Mouse (Mus musculus): ENCODE measurements at regions not wholly inside any gene's neighbourhood (a gene's known extent, or its start where the extent isn't known, plus 50 kb on each side); places are given as distances from the start of the nearest gene placed in this dataset.

DNA sequence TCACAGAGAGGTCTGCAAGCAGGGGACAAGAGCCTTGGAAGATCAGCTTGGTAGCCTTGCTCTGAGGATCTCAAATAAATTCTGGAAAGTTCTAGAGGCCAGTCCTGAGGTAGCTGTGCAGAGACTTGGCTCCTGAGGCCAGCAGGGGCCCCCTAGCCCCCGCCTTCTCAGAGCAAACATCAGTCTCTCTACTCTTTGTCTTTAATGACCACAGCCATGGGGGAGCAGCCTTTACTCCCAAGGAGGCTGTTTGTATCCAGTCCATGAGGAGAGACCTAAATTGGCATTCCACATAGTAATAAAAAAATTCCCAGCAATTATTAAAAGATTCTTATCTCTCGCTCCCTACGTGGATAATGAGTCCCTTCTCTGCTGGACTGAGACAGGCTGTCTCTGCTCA is 726.8 kb downstream of the Gm826 start:
- WGBS = 27% methylated on average over 3 of the region's 3 CpGs
- no peak for ATAC-seq (replicated peaks; ENCODE audit: low FRiP score, low TSS enrichment, low read depth)
- Histone ChIP-seq H3K4me1 (replicated peaks; ENCODE audit: control insufficient read depth, insufficient read depth, low read length) (no peaks in the 10 kb centered on the region), H3K9ac (ENCODE audit: low read length) (no peak overlapping the region), H3K4me3 (ENCODE audit: low read depth, low read length) (no peak overlapping the region), H3K9me3 (ENCODE audit: control insufficient read depth, low read length) (no peaks in the 10 kb centered on the region), H3K27ac (ENCODE audit: low read depth) (no peak overlapping the region), H3K36me3 (ENCODE audit: control insufficient read depth, insufficient read depth, low read length) (no peaks in the 10 kb centered on the region), H3K27me3 (replicated peaks; ENCODE audit: control insufficient read depth, insufficient read depth, low read length) (no peaks in the 10 kb centered on the region), H3K4me2 (ENCODE audit: low read length) (no peak overlapping the region)
- DNase-seq (ENCODE audit: low spot score) = no peak

DNA sequence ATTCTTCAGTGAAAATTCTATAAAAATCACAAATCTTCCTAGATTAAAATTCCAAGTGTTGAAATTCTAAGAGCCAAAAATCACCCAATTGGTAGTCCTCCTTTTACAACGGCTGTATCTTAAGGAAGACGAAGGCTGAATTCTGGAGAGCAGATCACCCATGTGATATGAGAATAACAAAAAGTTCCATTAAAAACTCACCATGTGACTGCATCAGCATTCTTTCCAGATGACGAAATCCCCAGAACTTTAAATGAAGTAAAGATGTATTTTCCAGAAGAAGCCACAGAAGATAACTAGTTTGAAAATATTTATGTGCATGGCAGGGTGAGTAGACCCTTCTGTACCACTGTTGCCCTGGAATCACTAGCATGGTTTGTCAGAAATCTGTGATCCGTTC is 723.5 kb downstream of the Gm826 start:
- H3K4me2 ChIP-seq (ENCODE audit: low read length) = no peak overlapping the region
- no peak for DNase-seq (ENCODE audit: low spot score)
- 72% methylated on average over 4 of the region's 4 CpGs for WGBS

DNA sequence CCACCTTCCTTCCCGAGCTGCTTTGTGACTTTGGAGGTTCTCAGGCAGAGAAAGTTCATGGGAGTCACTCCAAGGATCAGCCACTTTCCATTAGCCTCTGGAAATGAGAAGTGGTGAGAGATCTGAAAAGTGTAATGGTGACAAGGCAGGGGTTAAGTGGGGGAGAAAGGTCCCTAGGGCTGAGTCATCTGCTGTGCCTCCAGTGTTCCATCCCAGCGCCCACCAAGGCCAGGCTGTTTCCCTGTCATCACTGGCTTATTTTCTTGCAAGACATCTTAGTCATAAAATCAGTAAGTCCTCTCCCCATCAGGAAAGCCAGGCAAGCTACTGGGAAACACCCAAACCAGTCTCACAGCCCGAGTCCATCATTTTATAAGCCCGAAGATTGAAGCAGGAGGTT is 717.3 kb downstream of the Gm826 start:
- H3K9ac ChIP-seq (ENCODE audit: low read length) = no peak overlapping the region
- WGBS = 67% methylated on average over 4 of the region's 4 CpGs
- no peaks in the 10 kb centered on the region for H3K27me3 ChIP-seq (replicated peaks; ENCODE audit: control insufficient read depth, insufficient read depth, low read length)
- H3K4me3 ChIP-seq (ENCODE audit: low read depth, low read length) = no peak overlapping the region
- no peaks in the 10 kb centered on the region for H3K9me3 ChIP-seq (ENCODE audit: control insufficient read depth, low read length)
- no peak overlapping the region for H3K4me2 ChIP-seq (ENCODE audit: low read length)
- H3K36me3 ChIP-seq (ENCODE audit: control insufficient read depth, insufficient read depth, low read length) = no peaks in the 10 kb centered on the region
- H3K4me1 ChIP-seq (replicated peaks; ENCODE audit: control insufficient read depth, insufficient read depth, low read length) = no peaks in the 10 kb centered on the region
- DNase-seq (ENCODE audit: low spot score) = no peak
- no peak for ATAC-seq (replicated peaks; ENCODE audit: low FRiP score, low TSS enrichment, low read depth)
- H3K27ac ChIP-seq (ENCODE audit: low read depth) = no peak overlapping the region

More for the DNA sequence above, 723.5 kb downstream of the Gm826 start:
- no peaks in the 10 kb centered on the region for H3K36me3 ChIP-seq (ENCODE audit: control insufficient read depth, insufficient read depth, low read length)
- H3K4me3 ChIP-seq (ENCODE audit: low read depth, low read length) = no peak overlapping the region
- ATAC-seq (replicated peaks; ENCODE audit: low FRiP score, low TSS enrichment, low read depth) = no peak
- no peaks in the 10 kb centered on the region for H3K9me3 ChIP-seq (ENCODE audit: control insufficient read depth, low read length)
- H3K27ac ChIP-seq (ENCODE audit: low read depth) = no peak overlapping the region
- H3K4me1 ChIP-seq (replicated peaks; ENCODE audit: control insufficient read depth, insufficient read depth, low read length) = no peaks in the 10 kb centered on the region
- H3K9ac ChIP-seq (ENCODE audit: low read length) = no peak overlapping the region
- H3K27me3 ChIP-seq (replicated peaks; ENCODE audit: control insufficient read depth, insufficient read depth, low read length) = no peaks in the 10 kb centered on the region

GRCm38 (mm10) chr2:159621261-159621660 is 712.7 kb downstream of the Gm826 start:
- Histone ChIP-seq H3K9me3 (ENCODE audit: control insufficient read depth, low read length) (no peaks in the 10 kb centered on the region), H3K36me3 (ENCODE audit: control insufficient read depth, insufficient read depth, low read length) (no peaks in the 10 kb centered on the region), H3K4me3 (ENCODE audit: low read depth, low read length) (no peak overlapping the region), H3K4me1 (replicated peaks; ENCODE audit: control insufficient read depth, insufficient read depth, low read length) (no peaks in the 10 kb centered on the region), H3K27me3 (replicated peaks; ENCODE audit: control insufficient read depth, insufficient read depth, low read length) (no peaks in the 10 kb centered on the region), H3K9ac (ENCODE audit: low read length) (no peak overlapping the region), H3K27ac (ENCODE audit: low read depth) (no peak overlapping the region), H3K4me2 (ENCODE audit: low read length) (no peak overlapping the region)
- DNase-seq (ENCODE audit: low spot score) (no peak), ATAC-seq (replicated peaks; ENCODE audit: low FRiP score, low TSS enrichment, low read depth) (no peak)
- 89% methylated on average over 6 of the region's 6 CpGs for WGBS

- no peak overlapping the region for H3K4me3 ChIP-seq (ENCODE audit: low read depth, low read length)
- no peak for DNase-seq (ENCODE audit: low spot score)
- ATAC-seq (replicated peaks; ENCODE audit: low FRiP score, low TSS enrichment, low read depth) = no peak
- no peaks in the 10 kb centered on the region for H3K36me3 ChIP-seq (ENCODE audit: control insufficient read depth, insufficient read depth, low read length)
- H3K27me3 ChIP-seq (replicated peaks; ENCODE audit: control insufficient read depth, insufficient read depth, low read length) = no peaks in the 10 kb centered on the region
- H3K27ac ChIP-seq (ENCODE audit: low read depth) = no peak overlapping the region
- no peak overlapping the region for H3K4me2 ChIP-seq (ENCODE audit: low read length)
- no peaks in the 10 kb centered on the region for H3K4me1 ChIP-seq (replicated peaks; ENCODE audit: control insufficient read depth, insufficient read depth, low read length)
- no peaks in the 10 kb centered on the region for H3K9me3 ChIP-seq (ENCODE audit: control insufficient read depth, low read length)
- WGBS = 68% methylated on average over 5 of the region's 5 CpGs
- H3K9ac ChIP-seq (ENCODE audit: low read length) = no peak overlapping the region
These were observed 711.8 kb downstream of the Gm826 start for GRCm38 (mm10) chr2:159622141-159622669.

DNA sequence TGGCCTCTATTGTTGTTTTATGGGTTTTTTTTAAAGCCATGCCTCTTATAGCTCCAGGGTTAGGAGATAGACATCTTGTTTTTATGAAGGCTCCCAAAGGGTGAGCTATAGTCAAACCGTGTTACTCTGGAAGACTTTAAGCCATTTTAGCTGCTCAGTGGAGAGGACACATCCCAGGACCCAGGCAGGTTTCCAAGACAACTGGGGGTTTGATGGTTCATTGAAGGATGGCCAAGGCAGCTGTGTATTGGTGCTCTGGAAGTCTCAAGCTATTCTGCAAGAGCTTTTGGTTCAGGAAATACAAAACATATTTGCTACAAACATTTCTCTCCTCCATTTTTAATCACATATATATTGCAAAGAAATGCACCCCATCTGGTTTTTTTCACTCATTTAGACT is 708.7 kb downstream of the Gm826 start:
- no peak for ATAC-seq (replicated peaks; ENCODE audit: low FRiP score, low TSS enrichment, low read depth)
- H3K4me2 ChIP-seq (ENCODE audit: low read length) = no peak overlapping the region
- no peaks in the 10 kb centered on the region for H3K9me3 ChIP-seq (ENCODE audit: control insufficient read depth, low read length)
- H3K4me3 ChIP-seq (ENCODE audit: low read depth, low read length) = no peak overlapping the region
- no peaks in the 10 kb centered on the region for H3K4me1 ChIP-seq (replicated peaks; ENCODE audit: control insufficient read depth, insufficient read depth, low read length)
- H3K36me3 ChIP-seq (ENCODE audit: control insufficient read depth, insufficient read depth, low read length) = no peaks in the 10 kb centered on the region
- DNase-seq (ENCODE audit: low spot score) = no peak
- H3K9ac ChIP-seq (ENCODE audit: low read length) = no peak overlapping the region
- H3K27ac ChIP-seq (ENCODE audit: low read depth) = no peak overlapping the region
- H3K27me3 ChIP-seq (replicated peaks; ENCODE audit: control insufficient read depth, insufficient read depth, low read length) = no peaks in the 10 kb centered on the region
- 57% methylated on average over 1 of the region's 1 CpGs for WGBS

GRCm38 (mm10) chr2:159645861-159646260 is 688.1 kb downstream of the Gm826 start:
- no peak overlapping the region for H3K9ac ChIP-seq (ENCODE audit: low read length)
- H3K4me3 ChIP-seq (ENCODE audit: low read depth, low read length) = no peak overlapping the region
- H3K36me3 ChIP-seq (ENCODE audit: control insufficient read depth, insufficient read depth, low read length) = no peaks in the 10 kb centered on the region
- H3K27me3 ChIP-seq (replicated peaks; ENCODE audit: control insufficient read depth, insufficient read depth, low read length) = no peaks in the 10 kb centered on the region
- H3K4me1 ChIP-seq (replicated peaks; ENCODE audit: control insufficient read depth, insufficient read depth, low read length) = no peaks in the 10 kb centered on the region
- 53% methylated on average over 4 of the region's 4 CpGs for WGBS
- H3K27ac ChIP-seq (ENCODE audit: low read depth) = no peak overlapping the region
- H3K4me2 ChIP-seq (ENCODE audit: low read length) = no peak overlapping the region
- no peak for DNase-seq (ENCODE audit: low spot score)
- ATAC-seq (replicated peaks; ENCODE audit: low FRiP score, low TSS enrichment, low read depth) = no peak
- no peaks in the 10 kb centered on the region for H3K9me3 ChIP-seq (ENCODE audit: control insufficient read depth, low read length)

- no peak for DNase-seq (ENCODE audit: low spot score)
These were observed 687.4 kb downstream of the Gm826 start for GRCm38 (mm10) chr2:159646595-159646994.

GRCm38 (mm10) chr2:159652243-159652642 is 681.7 kb downstream of the Gm826 start:
- Histone ChIP-seq H3K9me3 (ENCODE audit: control insufficient read depth, low read length) (no peaks in the 10 kb centered on the region), H3K4me1 (replicated peaks; ENCODE audit: control insufficient read depth, insufficient read depth, low read length) (no peaks in the 10 kb centered on the region), H3K4me2 (ENCODE audit: low read length) (no peak overlapping the region), H3K27ac (ENCODE audit: low read depth) (no peak overlapping the region), H3K36me3 (ENCODE audit: control insufficient read depth, insufficient read depth, low read length) (no peaks in the 10 kb centered on the region), H3K4me3 (ENCODE audit: low read depth, low read length) (no peak overlapping the region), H3K9ac (ENCODE audit: low read length) (no peak overlapping the region), H3K27me3 (replicated peaks; ENCODE audit: control insufficient read depth, insufficient read depth, low read length) (no peaks in the 10 kb centered on the region)
- DNase-seq (ENCODE audit: low spot score) = no peak
- no peak for ATAC-seq (replicated peaks; ENCODE audit: low FRiP score, low TSS enrichment, low read depth)
- WGBS = 69% methylated on average over 3 of the region's 3 CpGs

More at GRCm38 (mm10) chr2:159646595-159646994, 687.4 kb downstream of the Gm826 start:
- no peaks in the 10 kb centered on the region for H3K9me3 ChIP-seq (ENCODE audit: control insufficient read depth, low read length)
- no peak for ATAC-seq (replicated peaks; ENCODE audit: low FRiP score, low TSS enrichment, low read depth)
- no peak overlapping the region for H3K9ac ChIP-seq (ENCODE audit: low read length)
- no peak overlapping the region for H3K4me2 ChIP-seq (ENCODE audit: low read length)
- H3K36me3 ChIP-seq (ENCODE audit: control insufficient read depth, insufficient read depth, low read length) = no peaks in the 10 kb centered on the region
- H3K4me1 ChIP-seq (replicated peaks; ENCODE audit: control insufficient read depth, insufficient read depth, low read length) = no peaks in the 10 kb centered on the region
- no peak overlapping the region for H3K27ac ChIP-seq (ENCODE audit: low read depth)
- H3K4me3 ChIP-seq (ENCODE audit: low read depth, low read length) = no peak overlapping the region
- H3K27me3 ChIP-seq (replicated peaks; ENCODE audit: control insufficient read depth, insufficient read depth, low read length) = no peaks in the 10 kb centered on the region
- 92% methylated on average over 2 of the region's 2 CpGs for WGBS
